Mouse (Mus musculus) MEL (cell line): Measurements from ENCODE around the gene 4921539E11Rik. TPM values are rescaled to one million over a fixed set of nuclear protein-coding genes. Genes with fewer than 3 reads are reported as not detected.

Source experiments
- DNase-seq: peaks from one replicate; pipeline ENCODE4 v3.0.0; 2011; ENCODE audit warnings: low read depth, low spot score
- H3K27ac ChIP-seq: 2 replicates; pipeline ENCODE4 v1.5.1; 2012; ENCODE audit warnings: low read depth, mild to moderate bottlenecking, control low read depth, low read length, moderate library complexity; ENCODE audit not compliant: control insufficient read depth
- H3K27me3 ChIP-seq, 2 experiments: fragments of 150-350 bp in 1 of 2; sonication (generic) in 1 of 2; 2 replicates each; pipeline ENCODE4 v1.6.1; 2012; ENCODE audit warnings: low read length in 2 of 2, mild to moderate bottlenecking in 2 of 2, improper control_type of control experiment in 1 of 2, moderate library complexity in 1 of 2; ENCODE audit not compliant: insufficient read depth in 2 of 2, control insufficient read depth in 1 of 2
- H3K36me3 ChIP-seq, 2 experiments: 2 replicates each; pipeline ENCODE4 v1.6.1; 2012 to 2014; ENCODE audit warnings: low read length in 2 of 2, improper control_type of control experiment in 1 of 2, inconsistent platforms in 1 of 2, mild to moderate bottlenecking in 1 of 2; ENCODE audit not compliant: insufficient read depth in 2 of 2, control insufficient read depth in 1 of 2
- H3K4me1 ChIP-seq, 2 experiments: fragments of 150-350 bp in 1 of 2; sonication (generic) in 1 of 2; 2 replicates each; pipeline ENCODE4 v1.6.1; 2012; ENCODE audit warnings: low read length in 2 of 2, improper control_type of control experiment in 1 of 2, mild to moderate bottlenecking in 1 of 2; ENCODE audit not compliant: insufficient read depth in 2 of 2, control insufficient read depth in 1 of 2
- H3K4me3 ChIP-seq, 2 experiments: fragments of 150-350 bp in 1 of 2; sonication (generic) in 1 of 2; 2 replicates each; pipeline ENCODE4 v1.5.1; 2012; ENCODE audit warnings: low read depth in 2 of 2, low read length in 2 of 2, mild to moderate bottlenecking in 2 of 2, moderate library complexity in 2 of 2, control low read depth in 1 of 2, improper control_type of control experiment in 1 of 2; ENCODE audit not compliant: control insufficient read depth in 1 of 2, insufficient read depth in 1 of 2
- H3K79me2 ChIP-seq: 2 replicates; pipeline ENCODE4 v1.6.1; 2012; ENCODE audit warnings: mild to moderate bottlenecking, low read length, moderate library complexity; ENCODE audit not compliant: control insufficient read depth, poor library complexity, insufficient read depth
- H3K9ac ChIP-seq: 2 replicates; pipeline ENCODE4 v1.6.1; 2012; ENCODE audit warnings: low read depth, mild to moderate bottlenecking, control low read depth, low read length, moderate library complexity; ENCODE audit not compliant: control insufficient read depth, poor library complexity, severe bottlenecking
- H3K9me3 ChIP-seq: fragments of 150-350 bp; sonication (generic); replicated peaks from 2 replicates; pipeline ENCODE4 v1.6.1; 2012; ENCODE audit warnings: mild to moderate bottlenecking, low read length, improper control_type of control experiment, moderate library complexity; ENCODE audit not compliant: insufficient read depth
- BHLHE40 ChIP-seq: IDR thresholded peaks from 2 replicates; pipeline ENCODE4 v1.6.1; 2012; ENCODE audit warnings: low read depth, mild to moderate bottlenecking, inconsistent platforms, low read length, improper control_type of control experiment, borderline replicate concordance
- CHD1 ChIP-seq: IDR thresholded peaks from 2 replicates; pipeline ENCODE4 v1.6.1; 2012; ENCODE audit warnings: low read depth, mild to moderate bottlenecking, inconsistent platforms, low read length, improper control_type of control experiment
- CHD2 ChIP-seq: IDR thresholded peaks from 2 replicates; pipeline ENCODE4 v1.6.1; 2011; ENCODE audit warnings: low read length, improper control_type of control experiment
- EP300 ChIP-seq, 2 experiments: IDR thresholded peaks; 2 replicates each; pipeline ENCODE4 v1.6.1; 2011; ENCODE audit warnings: improper control_type of control experiment in 2 of 2, low read length in 2 of 2, low read depth in 1 of 2, mild to moderate bottlenecking in 1 of 2
- GABPA ChIP-seq: IDR thresholded peaks from 2 replicates; pipeline ENCODE4 v1.6.1; 2012; ENCODE audit warnings: low read depth, mild to moderate bottlenecking, inconsistent platforms, low read length, improper control_type of control experiment, moderate library complexity
- HCFC1 ChIP-seq: IDR thresholded peaks from 2 replicates; pipeline ENCODE4 v1.6.1; 2012; ENCODE audit warnings: low read depth, mild to moderate bottlenecking, inconsistent platforms, low read length, improper control_type of control experiment, moderate library complexity
- MAFK ChIP-seq: IDR thresholded peaks from 2 replicates; pipeline ENCODE4 v1.6.1; 2011; ENCODE audit warnings: low read depth, mild to moderate bottlenecking, low read length, improper control_type of control experiment, borderline replicate concordance
- MAX ChIP-seq: IDR thresholded peaks from 2 replicates; pipeline ENCODE4 v1.6.1; 2011; ENCODE audit warnings: low read length, improper control_type of control experiment
- MAZ ChIP-seq: IDR thresholded peaks from 2 replicates; pipeline ENCODE4 v1.6.1; 2012; ENCODE audit warnings: low read depth, mild to moderate bottlenecking, inconsistent platforms, low read length, improper control_type of control experiment
- MEF2A ChIP-seq: IDR thresholded peaks from 2 replicates; pipeline ENCODE4 v1.6.1; 2014; ENCODE audit warnings: low read depth, mild to moderate bottlenecking, inconsistent platforms, low read length, improper control_type of control experiment; ENCODE audit not compliant: poor library complexity, insufficient replicate concordance, severe bottlenecking; ENCODE audit errors: extremely low read depth
- MYC ChIP-seq: IDR thresholded peaks from 2 replicates; pipeline ENCODE4 v1.6.1; 2011; ENCODE audit warnings: low read depth, mild to moderate bottlenecking, low read length, improper control_type of control experiment, moderate library complexity
- NRF1 ChIP-seq: IDR thresholded peaks from 2 replicates; pipeline ENCODE4 v1.6.1; 2014; ENCODE audit warnings: low read depth, mild to moderate bottlenecking, inconsistent platforms, low read length, improper control_type of control experiment, moderate library complexity; ENCODE audit not compliant: poor library complexity, insufficient read depth, severe bottlenecking
- POLR2AphosphoS5 ChIP-seq: IDR thresholded peaks from 2 replicates; pipeline ENCODE4 v1.6.1; 2012; ENCODE audit warnings: low read depth, borderline replicate concordance, mild to moderate bottlenecking, inconsistent platforms, low read length, moderate library complexity, mixed read lengths
- RAD21 ChIP-seq: IDR thresholded peaks from 2 replicates; pipeline ENCODE4 v1.6.1; 2011; ENCODE audit warnings: mild to moderate bottlenecking, low read depth, low read length, improper control_type of control experiment
- SMC3 ChIP-seq: IDR thresholded peaks from 2 replicates; pipeline ENCODE4 v1.6.1; 2011; ENCODE audit warnings: low read depth, low read length, improper control_type of control experiment
- TAL1 ChIP-seq: IDR thresholded peaks from 2 replicates; pipeline ENCODE4 v1.6.1; 2012; ENCODE audit warnings: mild to moderate bottlenecking, inconsistent platforms, low read length, moderate library complexity, mixed read lengths
- TBP ChIP-seq: IDR thresholded peaks from 2 replicates; pipeline ENCODE4 v1.8.0; 2011; ENCODE audit warnings: low read depth, low read length, improper control_type of control experiment
- UBTF ChIP-seq: IDR thresholded peaks from 2 replicates; pipeline ENCODE4 v1.6.1; 2012; ENCODE audit warnings: low read depth, mild to moderate bottlenecking, inconsistent platforms, low read length, improper control_type of control experiment, moderate library complexity, borderline replicate concordance; ENCODE audit not compliant: insufficient read depth
- USF1 ChIP-seq: IDR thresholded peaks from 2 replicates; pipeline ENCODE4 v1.6.1; 2014; ENCODE audit warnings: low read depth, mild to moderate bottlenecking, inconsistent platforms, low read length, improper control_type of control experiment, moderate library complexity
- polyA plus RNA-seq, 2 experiments: library from polyadenylated mRNA; stranded (reverse) in 1 of 2; unstranded in 1 of 2; fragments of >175 nt in 1 of 2; fragments of >200 nt in 1 of 2; gene quantifications; 2 replicates each; pipeline versions ENCODE4 v1.2.1 to v1.2.4; 2012; ENCODE audit warnings: low replicate concordance in 2 of 2, low read depth in 1 of 2; ENCODE audit not compliant: insufficient read length in 2 of 2, insufficient read depth in 1 of 2, missing spikeins in 1 of 2
- total RNA-seq: library from RNA; depleted of rRNA; stranded (reverse); fragments of 300-350 nt; gene quantifications from 2 replicates; pipeline ENCODE4 v1.2.3, GENCODE M21; 2012

The 4921539E11Rik gene
- total and polyA plus RNA-seq, 3 experiments: not detected

DNA sequence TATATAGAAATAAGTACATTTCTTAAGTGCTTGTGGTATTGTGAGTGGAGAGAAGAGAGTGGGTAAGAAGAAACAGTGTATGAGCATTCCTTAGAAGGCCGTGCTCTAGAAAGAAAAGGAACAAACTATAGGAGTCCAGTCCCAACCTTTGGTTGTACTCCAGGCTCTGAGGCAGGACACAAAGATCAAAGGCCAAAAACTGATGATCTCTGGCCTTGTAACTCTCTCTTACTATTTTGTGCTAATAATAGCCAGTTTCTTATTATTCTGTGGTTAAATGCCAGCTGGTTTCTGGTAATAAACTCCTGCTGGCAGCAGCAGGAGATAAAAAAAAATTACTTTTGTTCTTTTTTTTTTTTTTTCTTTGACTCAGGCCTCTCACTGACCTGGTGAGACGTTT, 58.5 kb downstream of the 4921539E11Rik start:
- Histone ChIP-seq H3K79me2 (no peaks in the 10 kb centered on the region), H3K27ac (no peak overlapping the region), H3K9me3 (no peaks in the 10 kb centered on the region), H3K27me3 (no peaks in the 10 kb centered on the region), H3K4me3 (no peak overlapping the region), H3K9ac (no peak overlapping the region), H3K4me1 (no peaks in the 10 kb centered on the region), H3K36me3 (no peaks in the 10 kb centered on the region)
- TF ChIP-seq CHD1 (no peak), MAX (no peak), EP300 (IDR thresholded peaks at IDR 0.05; ENCODE audit: low read depth in 1 of 2, low read length in 2 of 2) (no peak), MYC (no peak)
- no peak for DNase-seq

- Histone ChIP-seq H3K27ac (no peak overlapping the region), H3K79me2 (no peaks in the 10 kb centered on the region), H3K4me1 (peaks cover 0 to 9% of the 10 kb centered on the region in 2 experiments; a peak in 2 of 4 replicates), H3K36me3 (peaks cover 0 to 3% of the 10 kb centered on the region in 2 experiments; a peak in 1 of 4 replicates), H3K9me3 (no peaks in the 10 kb centered on the region), H3K4me3 (no peak overlapping the region), H3K9ac (no peak overlapping the region), H3K27me3 (no peaks in the 10 kb centered on the region)
- DNase-seq: no peak
- no peak for TF ChIP-seq RAD21
- TF ChIP-seq GABPA: no peak
- no peak for TF ChIP-seq CHD1
- TF ChIP-seq POLR2AphosphoS5: no peak
- TF ChIP-seq CHD2: no peak
- TF ChIP-seq EP300 (IDR thresholded peaks at IDR 0.05; ENCODE audit: low read depth in 1 of 2, low read length in 2 of 2): no peak
- no peak for TF ChIP-seq MEF2A
- TF ChIP-seq SMC3: no peak
- TF ChIP-seq MAFK: no peak
- TF ChIP-seq UBTF: no peak
- TF ChIP-seq HCFC1: no peak
- TF ChIP-seq BHLHE40: no peak
- TF ChIP-seq USF1: no peak
- TF ChIP-seq NRF1: no peak
- no peak for TF ChIP-seq TBP
- no peak for TF ChIP-seq MAZ
- TF ChIP-seq TAL1: no peak
Measured at GRCm38 (mm10) chr4:103222854-103223253, 67.8 kb downstream of the 4921539E11Rik start.
